Mouse (Mus musculus) heart, embryonic 16.5 days (tissue): ENCODE measurements at regions not wholly inside any gene's neighbourhood (a gene's known extent, or its start where the extent isn't known, plus 50 kb on each side); places are given as distances from the start of the nearest gene placed in this dataset.

Experiments
- ATAC-seq: fragments of 200-750 bp; cut with Nextera tagmentation; replicated peaks from 2 replicates; pipeline ENCODE4 v1.8.0; 2017; ENCODE audit warnings: moderate number of reproducible peaks; ENCODE audit not compliant: insufficient read depth, low FRiP score; ENCODE audit errors: extremely low read depth
- H3K27ac ChIP-seq: fragments of 300-500 bp; sonication (generic); 2 replicates; pipeline ENCODE4 v1.5.1; 2014; ENCODE audit warnings: mild to moderate bottlenecking, low read length, control low read depth, moderate library complexity
- H3K27me3 ChIP-seq: fragments of 300-500 bp; sonication (generic); 2 replicates; pipeline ENCODE4 v1.6.1; 2014; ENCODE audit warnings: low read length, mixed read lengths; ENCODE audit not compliant: control insufficient read depth, insufficient read depth
- H3K36me3 ChIP-seq: fragments of 300-500 bp; sonication (generic); 2 replicates; pipeline ENCODE4 v1.6.1; 2014; ENCODE audit not compliant: control insufficient read depth, insufficient read depth
- H3K4me1 ChIP-seq: fragments of 300-500 bp; sonication (generic); 2 replicates; pipeline ENCODE4 v1.6.1; 2014; ENCODE audit warnings: low read length, mixed read lengths; ENCODE audit not compliant: control insufficient read depth, insufficient read depth
- H3K4me2 ChIP-seq: fragments of 300-500 bp; sonication (generic); 2 replicates; pipeline ENCODE4 v1.6.1; 2014; ENCODE audit warnings: low read depth, mild to moderate bottlenecking, control low read depth, low read length
- H3K4me3 ChIP-seq: fragments of 300-500 bp; sonication (generic); 2 replicates; pipeline ENCODE4 v1.5.1; 2014; ENCODE audit warnings: mild to moderate bottlenecking, control low read depth, low read length
- H3K9ac ChIP-seq: fragments of 300-500 bp; sonication (generic); 2 replicates; pipeline ENCODE4 v1.6.1; 2014; ENCODE audit warnings: low read length, control low read depth
- H3K9me3 ChIP-seq: fragments of 300-500 bp; sonication (generic); replicated peaks from 2 replicates; pipeline ENCODE4 v1.6.1; 2016; ENCODE audit warnings: low read length; ENCODE audit not compliant: control insufficient read depth
- WGBS: fragments of 180-500 bp; shearing (Covaris S2); extraction: QIAGEN DNeasy Blood & Tissue Kit; methylation state at CpG from one replicate; pipeline ENCODE4 v1.1.7; 2014; 5-methylcytosine and 5-hydroxymethylcytosine counted together

DNA sequence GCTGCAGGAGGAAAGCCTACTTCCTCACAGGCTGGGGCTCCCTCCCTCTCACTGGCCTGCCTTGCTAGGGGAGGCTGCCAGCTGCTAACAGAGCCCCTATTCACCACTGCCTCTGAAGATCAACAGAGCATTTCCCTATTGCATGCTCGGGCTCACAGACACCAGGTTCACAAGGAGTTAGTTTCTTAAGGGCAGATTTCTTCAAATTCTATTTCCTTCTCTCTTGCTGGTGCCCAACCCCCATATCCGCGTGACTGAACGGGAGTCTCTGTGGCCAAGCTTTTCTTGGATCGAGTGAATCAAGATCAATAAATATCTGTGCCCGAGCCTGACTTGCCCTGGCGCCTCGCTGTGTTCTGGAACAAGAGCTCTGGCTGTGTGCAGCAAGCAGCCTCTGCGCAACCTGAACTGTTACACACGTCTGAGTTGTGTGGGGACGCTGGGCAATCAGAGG lies 98.9 kb upstream of the Gdf10 start:
- ATAC-seq = peak; percentile 46; the same call in 1 of the 2 replicates
- no peak overlapping the region for H3K9ac ChIP-seq
- WGBS = 44% methylated on average over 11 of the region's 11 CpGs
- no peaks in the 10 kb centered on the region for H3K36me3 ChIP-seq
- no peak overlapping the region for H3K4me2 ChIP-seq
- H3K27ac ChIP-seq = no peak overlapping the region
- no peaks in the 10 kb centered on the region for H3K27me3 ChIP-seq
- no peak overlapping the region for H3K4me3 ChIP-seq
- no peaks in the 10 kb centered on the region for H3K9me3 ChIP-seq
- H3K4me1 ChIP-seq = peaks cover 2% of the 10 kb centered on the region; the same call in 1 of the 2 replicates

DNA sequence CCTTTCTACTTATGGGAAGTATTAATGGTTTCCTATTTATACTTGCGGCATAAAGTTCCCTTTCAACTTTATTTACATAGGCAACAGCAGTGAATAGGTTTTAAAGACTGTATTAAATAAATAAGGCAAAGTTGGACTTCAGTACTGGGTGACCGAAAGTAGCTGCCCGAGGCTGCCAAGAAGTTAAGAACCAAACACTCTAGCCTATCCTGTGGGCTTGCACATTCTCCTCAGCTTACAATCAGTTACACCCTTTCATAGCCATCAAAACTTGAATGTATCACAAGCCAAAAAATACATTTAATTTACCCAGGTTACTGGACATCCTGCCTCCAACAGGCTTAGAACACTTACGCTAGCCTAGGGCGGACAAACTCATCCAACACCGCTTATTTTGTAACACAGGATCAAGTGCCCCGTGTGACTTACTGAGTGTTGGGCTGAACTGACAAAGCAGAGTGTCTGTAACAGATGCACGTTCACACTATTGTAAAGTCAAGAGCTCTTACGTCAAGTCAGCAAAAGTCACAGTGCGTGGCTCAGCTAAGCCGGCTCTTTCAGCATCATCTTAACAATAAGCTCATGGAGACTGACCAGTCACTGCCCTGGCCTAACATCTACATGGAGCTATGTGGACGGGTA lies 97.3 kb upstream of the Gdf10 start:
- Histone ChIP-seq H3K36me3 (no peaks in the 10 kb centered on the region), H3K4me1 (peaks cover 2% of the 10 kb centered on the region; the same call in 1 of the 2 replicates), H3K27me3 (no peaks in the 10 kb centered on the region), H3K4me2 (no peak overlapping the region), H3K9me3 (no peaks in the 10 kb centered on the region), H3K9ac (no peak overlapping the region), H3K4me3 (no peak overlapping the region), H3K27ac (no peak overlapping the region)
- ATAC-seq = no peak
- 45% methylated on average over 12 of the region's 12 CpGs for WGBS

GRCm38 (mm10) chr14:33832650-33833319 lies 90.6 kb upstream of the Gdf10 start:
- H3K27ac ChIP-seq = no peak overlapping the region
- H3K27me3 ChIP-seq = no peaks in the 10 kb centered on the region
- no peaks in the 10 kb centered on the region for H3K9me3 ChIP-seq
- no peak overlapping the region for H3K4me3 ChIP-seq
- WGBS = 52% methylated on average over 14 of the region's 14 CpGs
- no peak for ATAC-seq
- H3K36me3 ChIP-seq = no peaks in the 10 kb centered on the region
- no peak overlapping the region for H3K4me2 ChIP-seq
- H3K4me1 ChIP-seq = no peaks in the 10 kb centered on the region
- H3K9ac ChIP-seq = no peak overlapping the region

DNA sequence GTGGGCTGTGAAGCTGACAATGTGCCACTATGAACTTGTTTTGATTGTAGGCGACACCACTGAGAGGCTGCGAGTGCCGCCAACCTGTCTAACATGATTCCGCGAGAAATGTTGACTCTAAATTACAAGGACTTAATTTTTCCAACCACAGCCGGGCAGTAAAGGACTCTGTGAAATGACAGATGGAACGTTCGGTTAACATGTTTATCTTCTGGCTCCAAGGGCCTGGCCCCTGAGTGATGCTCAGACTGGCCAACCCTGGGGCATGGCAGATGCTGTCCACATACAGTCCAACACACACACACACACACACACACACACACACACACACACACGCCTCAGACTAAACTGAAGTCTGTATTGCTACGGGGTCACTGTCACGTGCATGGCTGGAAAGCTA lies 87.0 kb upstream of the Gdf10 start:
- no peak overlapping the region for H3K9ac ChIP-seq
- H3K27me3 ChIP-seq = no peaks in the 10 kb centered on the region; the same call in 1 of the 2 replicates
- ATAC-seq = no peak
- no peaks in the 10 kb centered on the region for H3K9me3 ChIP-seq
- H3K4me2 ChIP-seq = no peak overlapping the region
- no peaks in the 10 kb centered on the region for H3K36me3 ChIP-seq
- no peaks in the 10 kb centered on the region for H3K4me1 ChIP-seq
- WGBS = 76% methylated on average over 11 of the region's 11 CpGs
- H3K27ac ChIP-seq = no peak overlapping the region
- H3K4me3 ChIP-seq = no peak overlapping the region

DNA sequence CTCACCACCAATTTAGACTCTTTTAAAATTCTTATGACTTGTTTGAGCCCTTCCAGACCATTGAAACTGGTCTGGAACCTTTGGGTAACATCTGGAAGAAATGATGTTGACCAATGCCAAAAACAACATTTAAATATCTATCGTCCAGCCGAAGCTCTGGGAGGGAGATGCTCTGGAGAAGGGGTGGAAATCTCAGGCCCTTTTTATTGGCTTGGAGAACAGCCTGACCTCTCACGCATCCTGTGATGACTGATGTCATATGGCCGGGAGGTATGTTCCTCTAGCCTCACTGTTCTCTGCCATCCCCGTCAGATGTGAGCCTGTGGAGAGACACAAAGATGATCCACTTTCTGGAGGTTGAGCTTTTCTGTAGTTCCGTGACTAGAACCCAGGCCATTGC lies 81.6 kb upstream of the Gdf10 start:
- Histone ChIP-seq H3K9me3 (no peaks in the 10 kb centered on the region), H3K27ac (no peak overlapping the region), H3K36me3 (no peaks in the 10 kb centered on the region), H3K4me3 (no peak overlapping the region), H3K9ac (no peak overlapping the region), H3K4me1 (no peaks in the 10 kb centered on the region), H3K4me2 (no peak overlapping the region), H3K27me3 (no peaks in the 10 kb centered on the region; the same call in 1 of the 2 replicates)
- ATAC-seq = no peak; the same call in 1 of the 2 replicates
- 55% methylated on average over 6 of the region's 6 CpGs for WGBS

GRCm38 (mm10) chr14:33853499-33853898 lies 69.9 kb upstream of the Gdf10 start:
- no peak overlapping the region for H3K4me3 ChIP-seq
- no peak overlapping the region for H3K27ac ChIP-seq
- WGBS = 62% methylated on average over 3 of the region's 3 CpGs

DNA sequence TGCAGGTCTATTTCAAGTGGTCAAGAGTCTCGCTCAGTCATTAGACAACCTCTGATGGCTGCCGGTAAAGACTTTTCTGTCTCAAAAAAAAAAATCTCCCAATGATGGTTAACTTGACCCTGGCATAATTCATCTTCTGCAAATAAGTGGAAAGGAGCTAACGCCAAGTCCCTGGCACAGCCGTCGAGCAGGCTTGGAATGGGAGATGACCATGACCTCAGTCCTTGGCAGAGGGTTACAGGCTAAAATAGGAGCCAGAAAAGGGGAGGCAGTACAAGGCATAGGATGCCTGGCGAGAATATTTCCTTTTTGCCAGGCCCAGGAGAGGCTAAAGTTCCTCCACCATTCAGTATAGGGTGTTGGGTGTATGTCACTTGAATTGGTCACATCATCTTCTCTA lies 69.2 kb upstream of the Gdf10 start:
- Histone ChIP-seq H3K36me3 (no peaks in the 10 kb centered on the region), H3K4me2 (no peak overlapping the region), H3K4me3 (no peak overlapping the region), H3K27me3 (no peaks in the 10 kb centered on the region), H3K27ac (no peak overlapping the region), H3K9me3 (0 out of 2 replicates have a peak, but pooled peaks cover 2% of the 10 kb centered on the region), H3K9ac (no peak overlapping the region), H3K4me1 (no peaks in the 10 kb centered on the region)
- ATAC-seq = no peak
- WGBS = 80% methylated on average over 6 of the region's 6 CpGs

More at GRCm38 (mm10) chr14:33853499-33853898, 69.9 kb upstream of the Gdf10 start:
- Histone ChIP-seq H3K36me3 (no peaks in the 10 kb centered on the region), H3K4me1 (no peaks in the 10 kb centered on the region), H3K9me3 (0 out of 2 replicates have a peak, but pooled peaks cover 2% of the 10 kb centered on the region), H3K4me2 (no peak overlapping the region), H3K27me3 (no peaks in the 10 kb centered on the region), H3K9ac (no peak overlapping the region)
- no peak for ATAC-seq

- ATAC-seq = no peak
- Histone ChIP-seq H3K9ac (no peak overlapping the region), H3K27ac (no peak overlapping the region), H3K9me3 (0 out of 2 replicates have a peak, but pooled peaks cover 2% of the 10 kb centered on the region), H3K4me3 (no peak overlapping the region), H3K4me1 (no peaks in the 10 kb centered on the region), H3K4me2 (no peak overlapping the region), H3K36me3 (no peaks in the 10 kb centered on the region), H3K27me3 (no peaks in the 10 kb centered on the region)
- WGBS = 67% methylated on average over 6 of the region's 6 CpGs
Measured at GRCm38 (mm10) chr14:33856992-33857391, 66.4 kb upstream of the Gdf10 start.

DNA sequence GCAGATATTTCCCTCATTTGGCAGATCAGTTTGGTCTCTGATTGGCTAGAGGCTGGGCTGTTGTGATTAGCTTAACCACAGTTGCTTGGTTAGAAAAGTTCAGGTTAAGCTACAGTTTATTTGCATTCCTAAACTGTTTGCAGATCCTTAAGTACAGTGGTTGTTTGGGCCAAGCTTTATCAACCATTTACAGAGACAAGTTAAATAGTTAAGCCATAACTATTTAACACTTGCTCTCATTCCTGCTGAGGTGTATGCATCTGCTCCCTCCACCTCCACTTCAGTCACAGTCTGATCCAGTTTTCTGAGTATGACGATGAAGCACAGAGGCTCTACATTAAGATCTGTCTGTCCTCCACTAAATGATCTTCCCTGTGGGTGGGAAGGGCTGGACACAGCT lies 58.6 kb upstream of the Gdf10 start:
- Histone ChIP-seq H3K9ac (no peak overlapping the region), H3K27ac (no peak overlapping the region), H3K4me2 (no peak overlapping the region), H3K27me3 (no peaks in the 10 kb centered on the region), H3K36me3 (no peaks in the 10 kb centered on the region), H3K4me1 (no peaks in the 10 kb centered on the region), H3K9me3 (0 out of 2 replicates have a peak, but pooled peaks cover 4% of the 10 kb centered on the region), H3K4me3 (no peak overlapping the region)
- ATAC-seq = no peak
- 64% methylated on average over 1 of the region's 1 CpGs for WGBS
